Mouse (Mus musculus) 3134 (cell line): ENCODE results near the gene Naa50.

ENCODE experiments used
- DNase-seq: peaks from one replicate; pipeline ENCODE4 v3.0.0-alpha.2; 2011; ENCODE audit warnings: low spot score; ENCODE audit not compliant: insufficient read length; ENCODE audit errors: extremely low read depth

Naa50 gene

DNA sequence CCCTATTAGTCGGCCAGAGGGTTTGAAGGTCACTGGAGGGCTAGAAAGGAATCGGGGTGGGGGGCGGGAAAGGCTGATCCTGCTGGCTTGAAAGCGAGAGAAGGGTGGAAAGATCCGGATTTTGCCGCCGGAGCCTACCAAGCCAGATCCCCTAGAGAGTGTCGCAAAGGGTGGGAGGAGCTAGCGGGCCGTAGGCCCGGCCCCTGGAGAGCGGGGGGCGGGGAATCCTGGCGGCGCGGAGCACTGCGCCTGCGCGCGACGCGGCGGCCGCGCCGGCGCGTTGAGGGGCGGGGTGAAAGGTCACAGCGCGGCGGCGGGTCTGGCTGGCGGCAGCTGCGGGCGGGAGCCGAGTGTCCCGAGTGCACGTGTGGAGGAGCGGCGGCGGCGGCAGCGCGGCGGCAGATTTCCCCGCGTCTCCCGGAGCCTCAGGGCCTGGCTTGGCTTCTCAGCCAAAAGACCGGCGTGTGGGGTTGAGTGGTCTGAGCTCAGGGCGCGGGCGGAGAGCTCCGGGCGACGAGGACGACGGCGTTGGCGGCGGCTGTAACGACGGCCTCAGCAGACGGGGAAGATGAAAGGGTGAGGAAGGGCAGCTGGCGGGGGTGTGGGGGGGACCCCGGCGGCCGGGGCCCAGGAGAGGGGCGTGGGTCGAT is at the start of gene Naa50, which contains the start of gene Atp6v1a:
TSS of gene Naa50 (plus strand) at position 295 of the 650 bp plus-strand sequence.
TSS of gene Atp6v1a (minus strand) at position 170 of the 650 bp plus-strand sequence.
- DNase-seq: peak; percentile 90

DNA sequence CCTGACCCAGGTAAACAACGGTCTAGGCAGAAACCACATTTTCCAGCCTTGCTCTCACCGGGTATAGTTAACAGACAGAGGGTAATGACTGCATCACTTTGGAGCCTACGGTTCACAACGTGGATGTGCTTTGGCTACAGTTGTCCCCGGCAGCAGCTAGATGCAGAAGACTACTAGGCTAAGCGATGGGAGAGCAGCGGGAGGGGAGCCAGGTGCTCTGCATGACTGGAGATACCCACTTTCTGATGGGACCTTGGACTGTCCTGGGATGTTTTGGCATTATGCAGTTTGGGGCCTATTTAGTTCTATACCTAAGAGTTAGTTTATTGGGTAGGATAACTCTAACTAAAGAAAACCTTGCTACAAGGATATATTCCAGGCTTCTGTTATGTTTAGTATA is 40.3 kb upstream of the Naa50 start:
- DNase-seq: no peak

DNA sequence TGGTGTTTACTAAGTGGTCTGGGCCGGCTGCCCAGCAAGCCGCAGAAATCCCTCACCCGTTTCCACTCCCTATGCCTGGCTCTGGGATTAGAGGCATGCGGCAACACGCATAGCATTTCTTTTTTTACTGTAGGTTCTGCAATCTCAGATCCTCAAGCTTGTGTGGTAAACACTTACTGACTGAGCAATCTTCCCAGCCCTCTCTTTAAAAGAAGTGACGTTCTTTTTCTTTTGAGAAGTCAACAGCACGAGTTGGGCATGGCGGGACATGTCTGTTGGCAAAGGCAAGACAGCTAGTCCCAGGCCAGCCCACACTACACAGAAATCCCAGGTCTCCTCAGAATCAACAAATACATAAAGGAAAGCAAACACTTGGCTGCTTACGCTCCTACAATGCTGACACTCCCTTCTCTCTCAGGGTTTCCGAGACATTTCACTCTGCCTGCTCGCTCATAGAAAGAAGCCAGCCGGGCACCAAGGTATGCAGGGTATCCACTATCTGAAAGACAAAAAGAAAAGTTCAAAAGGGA is 38.4 kb upstream of the Naa50 start:
- DNase-seq: no peak

DNA sequence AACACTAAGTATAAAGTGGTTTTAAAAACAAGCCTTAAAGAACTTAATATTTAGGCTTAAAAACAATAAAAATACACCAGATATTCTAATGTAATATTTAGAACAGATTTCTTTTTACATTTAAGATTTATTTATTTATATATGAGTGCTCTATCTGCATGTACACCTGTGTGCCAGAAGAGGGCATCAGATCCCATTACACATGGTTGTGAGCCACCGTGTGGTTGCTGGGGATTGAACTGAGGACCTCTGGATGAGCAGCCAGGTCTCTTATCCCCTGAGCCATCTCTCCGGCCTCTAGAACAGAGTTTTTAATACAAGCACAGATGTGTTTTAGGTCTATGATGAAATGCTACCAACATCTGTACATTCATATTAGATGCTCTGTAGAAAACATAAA is 36.7 kb upstream of the Naa50 start:
- DNase-seq: no peak

DNA sequence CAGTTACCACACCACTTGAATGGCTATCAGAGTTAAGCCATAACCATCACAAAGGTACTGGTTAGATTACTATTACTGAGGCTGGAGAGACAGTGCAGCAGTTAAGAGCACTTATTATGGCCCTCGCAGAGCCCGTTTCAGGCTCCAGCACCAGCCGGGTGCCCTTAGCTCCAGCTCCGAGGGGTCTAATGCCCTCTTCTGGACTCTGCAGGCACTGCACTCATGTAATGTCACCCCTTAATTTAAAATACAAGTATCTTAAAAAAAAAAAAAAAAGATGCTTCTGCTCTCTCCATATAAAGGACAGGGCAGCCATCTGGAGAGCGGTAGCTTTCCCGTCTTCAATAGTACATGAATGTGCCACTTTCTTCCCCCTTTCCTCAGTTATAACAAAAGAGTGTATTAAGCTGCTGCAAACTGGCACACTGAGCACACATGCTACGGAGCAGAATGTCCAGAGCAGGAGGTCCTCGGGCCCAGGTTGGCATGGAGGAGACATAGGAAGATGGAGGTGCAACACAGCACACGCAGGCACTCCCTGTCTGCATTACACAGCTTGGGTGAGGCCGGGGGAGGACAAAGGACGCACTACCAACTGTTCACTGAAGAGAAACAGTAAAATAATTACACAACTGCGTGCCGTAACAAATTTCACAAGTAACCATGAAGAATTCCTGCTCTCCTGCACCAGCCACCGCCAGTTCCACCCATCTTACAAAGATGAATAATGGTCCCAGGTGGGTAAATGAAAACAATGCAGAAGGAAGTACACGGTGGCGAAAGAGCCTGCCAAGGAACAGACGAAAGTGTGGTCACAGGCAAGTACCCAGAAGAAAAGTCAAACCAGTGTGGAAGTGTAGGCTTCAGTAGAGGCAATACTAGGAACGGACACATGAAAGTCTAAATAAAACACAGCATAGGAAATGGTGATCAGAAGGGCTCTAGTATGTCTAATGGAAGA is 35.5 kb upstream of the Naa50 start:
- no peak for DNase-seq

DNA sequence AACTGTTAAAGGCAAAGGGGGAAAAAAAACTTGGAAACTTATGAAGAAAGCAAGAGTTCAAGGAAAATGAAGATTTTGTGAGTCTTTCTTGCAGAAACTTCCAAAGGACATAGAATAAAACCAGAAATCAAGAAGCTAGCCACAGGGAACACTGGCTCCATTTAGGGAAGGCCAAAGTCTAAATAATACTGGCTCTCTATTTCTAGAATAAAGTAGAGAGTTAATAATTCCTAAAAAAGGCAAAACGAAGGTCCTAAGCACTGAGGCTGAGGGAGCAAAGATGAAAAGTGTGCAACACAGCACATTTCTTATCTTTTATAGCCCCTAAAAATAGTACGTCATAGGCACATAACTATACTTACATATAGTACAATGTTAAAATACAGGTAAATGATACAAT is 34.4 kb upstream of the Naa50 start:
- DNase-seq: no peak

DNA sequence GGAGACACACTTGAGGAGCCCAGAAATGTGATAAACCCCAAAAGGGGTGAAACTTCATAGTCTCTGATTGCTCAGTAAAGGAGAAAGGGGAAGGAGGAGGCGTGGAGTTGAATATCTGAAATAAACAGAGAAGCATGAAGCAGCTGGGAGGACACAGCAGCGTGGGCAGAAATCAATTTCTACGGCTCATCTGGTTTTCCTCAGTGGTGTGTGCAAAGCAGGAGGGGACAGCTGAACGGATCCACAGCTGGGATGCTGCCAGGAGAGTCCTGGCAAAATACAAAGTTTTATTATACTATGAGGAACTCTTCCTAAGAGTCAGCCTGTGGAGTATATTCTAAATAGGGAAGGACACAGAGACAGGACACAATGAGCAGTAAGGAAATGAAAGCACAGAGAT is 30.6 kb upstream of the Naa50 start:
- no peak for DNase-seq

DNA sequence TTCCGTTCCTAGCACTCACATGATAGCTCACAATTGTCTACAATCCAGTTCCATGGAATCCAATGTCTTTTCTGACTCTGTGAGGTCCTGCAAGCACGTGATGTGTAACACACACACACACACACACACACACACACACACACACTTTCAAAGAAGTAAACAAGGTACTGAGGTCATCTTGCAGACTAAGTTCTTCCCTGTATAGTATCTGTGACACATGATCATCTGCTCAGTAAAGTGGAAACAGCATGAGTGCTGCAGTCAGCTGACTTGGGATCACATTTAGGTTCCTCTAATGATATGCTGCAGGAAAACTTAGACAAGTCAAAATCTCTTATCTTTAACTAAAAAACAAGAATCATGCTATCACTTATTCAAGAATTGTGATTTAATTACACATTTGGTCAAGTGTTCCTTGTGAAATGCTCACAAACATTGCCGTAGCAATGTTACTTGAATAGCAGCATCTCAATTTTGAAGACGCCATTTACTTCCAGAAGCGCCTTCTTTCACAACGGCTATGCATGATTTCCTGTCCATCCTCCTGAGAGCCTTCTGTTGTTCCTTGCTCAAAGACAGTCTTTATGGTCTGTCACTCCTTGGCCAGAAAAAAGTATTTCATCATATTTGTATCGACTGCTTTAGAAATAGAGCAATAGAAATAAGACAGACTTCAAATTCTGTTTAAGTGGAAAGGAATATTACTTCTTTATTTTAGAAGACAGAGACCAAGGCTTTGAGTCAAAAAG is 19.7 kb upstream of the Naa50 start:
- no peak for DNase-seq

DNA sequence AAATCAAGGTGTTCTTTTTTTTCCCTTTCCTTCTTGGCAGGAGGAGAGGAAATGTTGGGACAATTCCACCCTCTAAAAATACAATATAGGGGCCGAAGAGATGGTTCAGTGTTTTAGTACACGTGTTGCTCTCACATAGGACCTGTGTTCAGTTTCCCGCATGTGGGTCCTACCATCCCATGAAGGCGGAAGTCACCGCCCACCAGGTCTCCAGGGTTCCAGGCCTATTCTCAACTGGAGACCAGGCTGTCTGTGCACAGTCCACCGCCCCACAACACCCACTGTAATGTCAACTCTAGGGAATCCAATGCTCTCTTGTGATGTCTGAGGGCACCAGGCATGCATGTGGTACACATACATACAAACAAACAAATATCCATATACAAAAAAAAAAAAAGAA is 17.5 kb upstream of the Naa50 start:
- DNase-seq: no peak

DNA sequence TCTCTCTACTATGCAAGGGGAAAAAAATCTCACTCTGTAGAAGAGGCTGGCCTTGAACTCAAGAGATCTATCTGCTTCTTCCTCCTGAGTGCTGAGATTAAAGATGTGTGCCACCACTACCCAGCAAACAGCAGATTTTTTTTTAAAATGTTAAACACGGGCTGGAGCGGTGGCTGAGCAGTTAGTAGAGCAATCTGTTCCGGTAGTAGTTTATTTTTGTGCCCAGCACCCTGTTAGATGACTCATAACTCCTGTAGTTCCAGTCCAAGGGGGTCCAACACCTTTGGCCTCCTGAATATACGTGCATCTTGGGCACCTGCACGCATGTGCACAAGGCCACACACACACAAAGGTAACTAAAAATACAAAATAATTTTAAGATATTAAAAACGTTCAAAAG is 17.1 kb upstream of the Naa50 start:
- no peak for DNase-seq

DNA sequence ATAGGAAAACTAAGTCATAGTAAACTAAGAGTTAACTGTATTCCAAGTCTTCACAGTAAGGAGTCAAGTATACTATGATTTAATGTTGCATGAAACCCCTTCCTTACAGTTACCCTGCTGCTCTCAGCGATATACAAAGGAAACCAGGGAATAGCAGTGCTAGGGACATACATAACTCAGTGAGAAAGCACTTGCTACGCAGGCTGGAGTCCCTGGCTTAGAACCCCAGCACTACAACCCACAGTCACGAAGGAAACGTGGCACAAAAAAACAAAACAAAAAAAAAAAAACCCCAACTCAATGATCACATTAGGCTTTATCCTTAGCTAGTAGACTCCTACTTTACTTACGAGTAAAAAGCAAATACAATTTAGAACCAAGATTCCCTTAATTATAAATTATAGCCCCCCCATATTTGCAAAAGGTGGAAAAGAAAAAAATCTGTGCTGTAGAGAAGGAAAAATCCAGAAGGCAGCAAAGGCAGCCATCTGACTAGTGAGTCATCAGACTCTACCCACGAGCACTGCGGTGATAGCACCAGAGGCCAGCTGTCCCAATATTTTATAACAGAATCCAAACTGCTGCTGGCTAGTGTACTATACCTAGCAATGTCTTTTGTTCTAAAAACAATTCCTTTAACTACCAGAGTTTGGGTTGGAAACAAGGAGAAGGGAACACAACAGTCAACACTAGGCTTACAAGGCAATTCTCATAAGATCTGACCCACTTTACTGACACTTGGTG is 16.5 kb upstream of the Naa50 start:
- no peak for DNase-seq

DNA sequence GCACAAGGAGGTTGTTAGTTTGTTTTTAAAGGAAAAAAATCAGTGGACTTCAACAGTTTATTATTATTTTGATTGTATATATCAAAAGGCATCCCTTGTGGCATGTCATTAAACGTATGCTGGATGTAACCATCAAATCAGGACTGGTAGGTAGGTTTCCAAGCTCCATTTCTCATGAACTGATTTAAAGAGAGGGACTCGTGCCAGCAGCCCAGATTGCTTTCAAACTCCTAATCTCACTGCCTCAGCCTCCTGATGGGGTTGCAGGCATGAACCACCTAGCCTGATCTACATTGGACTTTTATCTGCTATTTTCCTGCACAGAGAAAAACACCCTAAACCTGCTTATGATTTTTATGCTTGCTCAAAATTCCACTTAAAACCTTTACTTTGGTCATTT is 15.8 kb upstream of the Naa50 start:
- DNase-seq: no peak

DNA sequence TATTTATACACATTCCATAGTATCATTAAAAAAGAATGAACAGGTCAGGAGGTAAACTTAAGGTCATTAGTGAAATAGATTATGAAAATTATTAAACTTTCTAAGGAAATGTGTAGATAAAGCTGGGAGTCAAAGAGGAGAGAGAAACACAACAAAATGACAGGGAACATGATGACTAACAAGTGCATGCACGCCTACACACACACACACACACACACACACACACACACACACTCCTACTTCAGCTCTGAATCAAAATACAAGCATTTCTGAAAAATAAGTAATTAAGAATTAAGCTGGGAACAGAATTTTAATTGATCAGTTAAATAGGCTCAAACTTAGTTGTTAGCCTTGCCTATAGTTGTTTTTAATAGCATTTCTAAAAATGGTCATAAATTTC is 14.9 kb upstream of the Naa50 start:
- DNase-seq: no peak

DNA sequence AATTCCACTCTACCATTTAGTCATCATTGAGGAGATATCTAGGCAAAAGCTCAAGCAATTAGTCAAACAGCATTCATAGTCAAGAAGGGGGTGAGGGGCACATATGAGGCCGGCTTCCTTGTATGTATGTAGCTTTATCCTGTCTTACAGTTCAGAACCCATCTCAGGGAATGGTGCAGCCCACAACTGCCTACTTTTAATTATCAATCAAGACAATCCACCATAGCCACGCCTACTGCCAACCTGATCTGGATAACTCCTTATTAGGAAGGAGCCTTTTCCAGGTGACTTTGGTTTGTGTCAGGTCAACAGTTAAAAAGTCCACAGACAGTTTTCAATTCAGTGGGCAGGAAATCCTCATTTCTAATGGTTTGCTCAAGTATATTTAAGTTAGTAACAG is 14.2 kb upstream of the Naa50 start:
- DNase-seq: no peak

DNA sequence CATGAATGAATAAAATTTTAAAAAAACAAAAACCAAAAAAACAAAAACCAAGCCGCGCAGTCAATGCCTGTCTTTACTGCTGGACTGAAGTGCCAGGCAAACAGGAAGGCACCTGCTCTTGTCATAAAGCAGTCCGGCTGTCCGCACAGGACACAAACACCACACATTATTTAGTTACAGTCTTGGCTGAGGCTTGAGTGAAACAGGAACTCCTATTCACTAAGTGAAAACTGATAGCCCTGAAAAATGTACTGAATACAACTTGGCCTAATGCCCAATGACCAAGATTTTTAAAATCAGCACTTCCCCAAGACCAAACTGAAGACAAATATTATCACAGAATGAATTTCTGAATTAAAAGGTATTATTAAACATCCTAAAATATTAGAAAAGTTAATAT is 13.2 kb upstream of the Naa50 start:
- no peak for DNase-seq

DNA sequence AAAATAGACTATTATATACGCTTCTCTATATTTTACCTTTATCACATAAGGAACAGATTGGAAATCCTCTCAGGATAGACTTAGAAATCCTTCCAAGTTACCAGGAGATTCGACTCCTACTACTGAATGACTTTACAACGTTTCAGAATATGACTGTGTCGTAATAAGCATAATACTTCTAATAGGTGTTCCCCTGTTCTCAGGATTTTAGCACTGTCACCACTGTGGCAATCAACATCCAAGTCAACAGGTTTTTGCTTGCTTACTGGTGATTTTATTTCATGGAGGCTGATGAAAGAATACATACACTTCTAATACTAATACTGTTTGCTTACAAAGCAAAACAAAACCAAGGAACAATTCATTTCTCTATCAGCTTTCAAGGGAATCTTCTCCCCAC is 7.3 kb upstream of the Naa50 start:
- no peak for DNase-seq

DNA sequence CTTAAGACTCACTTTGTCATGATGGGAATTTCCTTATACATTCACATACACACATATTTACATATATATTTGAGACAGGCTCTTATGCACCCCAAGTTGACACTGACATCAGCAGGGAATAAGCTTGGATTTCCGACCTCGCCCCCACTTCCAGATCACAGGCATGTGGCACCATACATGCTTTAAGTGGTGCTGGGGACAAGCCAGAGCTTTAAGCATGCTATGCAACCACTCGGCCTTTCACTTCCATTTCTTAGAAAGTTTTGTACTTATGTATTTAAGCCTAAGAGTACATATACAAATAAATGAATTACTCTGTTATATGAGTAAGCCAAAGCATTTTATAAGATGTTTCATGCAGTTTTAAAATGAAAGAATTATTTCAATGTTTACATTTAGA is 6.4 kb upstream of the Naa50 start:
- no peak for DNase-seq

DNA sequence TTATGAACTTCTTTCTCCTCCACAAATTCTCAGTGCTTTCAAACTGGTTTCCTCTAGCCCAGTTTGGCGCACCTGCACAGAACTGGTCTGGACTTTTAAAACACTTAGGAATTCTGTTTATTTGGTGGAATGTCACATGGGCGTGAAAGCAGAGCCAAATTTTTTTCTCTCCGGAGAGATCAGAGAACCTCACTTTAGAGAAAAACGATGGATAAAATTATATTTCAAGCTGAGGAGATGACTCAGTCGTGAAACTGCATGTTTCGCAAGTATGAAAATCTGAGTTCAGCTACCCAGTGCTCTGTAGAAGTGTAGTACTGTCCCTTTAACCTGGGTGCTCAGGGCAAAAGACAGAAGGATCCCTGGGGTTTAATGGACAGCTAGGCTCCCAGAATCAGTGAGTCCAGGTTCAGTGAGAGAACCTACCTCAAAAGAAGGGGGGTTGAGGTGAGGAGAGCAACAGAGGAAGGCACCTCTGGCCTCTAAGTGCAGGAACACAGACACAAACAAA is 3.1 kb upstream of the Naa50 start:
- DNase-seq: no peak

DNA sequence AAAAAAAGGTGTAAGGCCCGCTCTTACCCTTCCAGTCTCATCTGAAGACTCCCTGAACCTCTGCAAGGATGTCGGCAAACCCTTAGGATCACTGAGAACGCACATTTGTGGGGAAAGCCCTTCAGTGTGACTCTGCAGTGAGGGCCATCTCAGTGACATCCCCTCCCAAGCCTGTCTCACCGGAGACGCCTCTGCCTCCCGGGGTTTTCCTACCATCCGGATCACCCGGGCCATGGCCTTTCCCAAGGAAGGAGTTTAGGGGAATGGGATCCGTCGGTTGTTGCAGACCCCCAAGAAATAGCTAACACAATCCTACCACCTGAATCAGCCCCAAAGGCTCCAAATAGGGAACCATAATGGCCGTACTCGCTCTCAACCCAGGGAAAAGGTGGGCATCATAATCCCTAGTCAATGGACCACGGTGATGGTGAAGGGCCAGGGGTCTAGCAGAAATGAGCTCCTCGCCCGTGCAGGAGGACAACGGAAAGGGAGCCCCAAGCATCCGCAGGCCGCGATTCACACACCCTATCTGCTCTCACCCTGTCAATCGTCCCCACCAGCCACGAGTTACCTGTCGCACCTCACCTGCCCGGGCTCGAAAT is 1.2 kb upstream of the Naa50 start:
- no peak for DNase-seq
